Mouse (Mus musculus): ENCODE results near the gene Fcrl6. TPM values are rescaled to one million over a fixed set of nuclear protein-coding genes. Genes with fewer than 3 reads are reported as not detected.
A peak's percentile ranks its signal among the peaks of the same experiment; 100 is the strongest.

Fcrl6 gene
- total RNA-seq, 2 experiments from 2014 or later, result not detected

GRCm38 (mm10) chr1:172617365-172618076, 15.2 kb upstream of the Fcrl6 start:
- intact Hi-C loops (cut with DNase I), result loop anchor here (2.0 to 5.0 kb wide), 3 partner anchors 15 to 780 kb away; partner anchors contain the start of gene Dusp23
- DNase-seq (ENCODE audit: low spot score in 2 of 2), result no peak

GRCm38 (mm10) chr1:172616537-172617300, 14.4 kb upstream of the Fcrl6 start:
- peak; percentile 30 to 33 for DNase-seq (ENCODE audit: low spot score in 2 of 2)
- intact Hi-C loops (cut with DNase I), result loop anchor here (2.0 to 5.0 kb wide), 2 partner anchors 88 to 781 kb away; no protein-coding TSS in a partner anchor

- intact Hi-C loops (cut with DNase I), result loop anchor here (5.0 kb wide), 1 partner anchor 782 kb away; no protein-coding TSS in a partner anchor
- no peak for DNase-seq (ENCODE audit: low spot score in 2 of 2)
These were observed 13.1 kb upstream of the Fcrl6 start for GRCm38 (mm10) chr1:172615412-172615811.

- DNase-seq (ENCODE audit: low spot score in 2 of 2), result no peak
- intact Hi-C loops (cut with DNase I), result loop anchor here (5.0 kb wide), 1 partner anchor 783 kb away; no protein-coding TSS in a partner anchor
These were observed 12.3 kb upstream of the Fcrl6 start for GRCm38 (mm10) chr1:172614654-172615053.

GRCm38 (mm10) chr1:172612745-172613144, 10.4 kb upstream of the Fcrl6 start:
- intact Hi-C loops (cut with DNase I), result no loop called here

GRCm38 (mm10) chr1:172611304-172611703, 9.0 kb upstream of the Fcrl6 start:
- intact Hi-C loops (cut with DNase I), result no loop called here

More at GRCm38 (mm10) chr1:172612745-172613144, 10.4 kb upstream of the Fcrl6 start:
- no peak for DNase-seq (ENCODE audit: low spot score in 2 of 2)

GRCm38 (mm10) chr1:172594495-172594894, 7.9 kb downstream of the Fcrl6 start:
- DNase-seq (ENCODE audit: low spot score in 2 of 2), result peak in 1 of 2 experiments; percentile 45

More at GRCm38 (mm10) chr1:172611304-172611703, 9.0 kb upstream of the Fcrl6 start:
- DNase-seq (ENCODE audit: low spot score in 2 of 2), result no peak

GRCm38 (mm10) chr1:172593956-172594355, 8.4 kb downstream of the Fcrl6 start:
- intact Hi-C loops (cut with DNase I), result no loop called here
- no peak for DNase-seq (ENCODE audit: low spot score in 2 of 2)

More at GRCm38 (mm10) chr1:172594495-172594894, 7.9 kb downstream of the Fcrl6 start:
- intact Hi-C loops (cut with DNase I), result no loop called here

GRCm38 (mm10) chr1:172593321-172593720, 9.0 kb downstream of the Fcrl6 start:
- intact Hi-C loops (cut with DNase I), result no loop called here
- DNase-seq (ENCODE audit: low spot score in 2 of 2), result no peak

- intact Hi-C loops (cut with DNase I), result no loop called here
- peak in 1 of 2 experiments; percentile 6 for DNase-seq (ENCODE audit: low spot score in 2 of 2)
These were observed 12.0 kb downstream of the Fcrl6 start, which contains the start of gene Slamf8 for GRCm38 (mm10) chr1:172590385-172590784. Slamf8 (minus strand) TSS chr1:172590568.

- intact Hi-C loops (cut with DNase I), result no loop called here
- DNase-seq (ENCODE audit: low spot score in 2 of 2), result no peak
These were observed 16.5 kb downstream of the Fcrl6 start for GRCm38 (mm10) chr1:172585612-172586567.

- intact Hi-C loops (cut with DNase I), result no loop called here
- DNase-seq (ENCODE audit: low spot score in 2 of 2), result no peak
These were observed 17.3 kb downstream of the Fcrl6 start for GRCm38 (mm10) chr1:172585026-172585425.

GRCm38 (mm10) chr1:172584271-172584670, 18.1 kb downstream of the Fcrl6 start:
- intact Hi-C loops (cut with DNase I), result no loop called here
- DNase-seq (ENCODE audit: low spot score in 2 of 2), result no peak

GRCm38 (mm10) chr1:172582436-172582835, 19.9 kb downstream of the Fcrl6 start:
- no peak for DNase-seq (ENCODE audit: low spot score in 2 of 2)
- intact Hi-C loops (cut with DNase I), result no loop called here

GRCm38 (mm10) chr1:172580116-172580515, 22.2 kb downstream of the Fcrl6 start:
- intact Hi-C loops (cut with DNase I), result no loop called here
- no peak for DNase-seq (ENCODE audit: low spot score in 2 of 2)

GRCm38 (mm10) chr1:172567758-172568157, 34.6 kb downstream of the Fcrl6 start:
- no peak for DNase-seq (ENCODE audit: low spot score in 2 of 2)
- intact Hi-C loops (cut with DNase I), result no loop called here

- intact Hi-C loops (cut with DNase I), result no loop called here
These were observed 36.2 kb downstream of the Fcrl6 start for GRCm38 (mm10) chr1:172566131-172566530.

GRCm38 (mm10) chr1:172563465-172563828, 38.9 kb downstream of the Fcrl6 start:
- intact Hi-C loops (cut with DNase I), result loop anchor here (2.0 kb wide), 1 partner anchor 35 kb away; no protein-coding TSS in a partner anchor
- DNase-seq (ENCODE audit: low spot score in 2 of 2), result no peak

More at GRCm38 (mm10) chr1:172566131-172566530, 36.2 kb downstream of the Fcrl6 start:
- no peak for DNase-seq (ENCODE audit: low spot score in 2 of 2)

All from left cerebral cortex, postnatal 25 days (tissue).